Mouse (Mus musculus): ENCODE data around the gene Taf9b. TPM values are rescaled to one million over a fixed set of nuclear protein-coding genes. Genes with fewer than 3 reads are reported as not detected.

Gene Taf9b
- 36.6 TPM for polyA plus RNA-seq (2017; shearing (Covaris generic))

DNA sequence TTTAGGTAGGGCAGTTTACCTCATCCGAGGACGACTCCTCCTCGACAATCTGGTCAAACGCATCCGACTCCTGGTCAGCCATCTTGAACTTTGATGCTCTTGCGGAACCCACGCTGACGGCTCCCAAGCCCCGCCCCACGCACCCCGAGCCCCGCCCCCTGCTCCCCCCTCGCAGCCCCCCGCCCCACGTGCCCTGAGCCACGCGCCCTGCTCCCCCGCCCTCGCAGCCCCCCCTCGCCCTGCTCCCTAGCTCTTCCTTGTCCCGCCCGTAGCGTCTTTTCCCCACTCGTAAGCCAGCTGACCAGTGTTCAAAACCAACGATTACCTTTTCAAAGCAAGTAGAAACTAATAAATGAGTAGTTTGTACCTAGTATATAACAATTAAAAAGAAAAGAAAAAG lies at the start of gene Taf9b:
Gene Taf9b, minus strand, starts transcription at position 101 of the 400 bp plus-strand sequence.

GRCm38 (mm10) chrX:106255276-106255675 lies 34.3 kb upstream of the Taf9b start, which contains the start of gene Fnd3c2:
Gene Fnd3c2 (minus strand): TSS chrX:106255376.

DNA sequence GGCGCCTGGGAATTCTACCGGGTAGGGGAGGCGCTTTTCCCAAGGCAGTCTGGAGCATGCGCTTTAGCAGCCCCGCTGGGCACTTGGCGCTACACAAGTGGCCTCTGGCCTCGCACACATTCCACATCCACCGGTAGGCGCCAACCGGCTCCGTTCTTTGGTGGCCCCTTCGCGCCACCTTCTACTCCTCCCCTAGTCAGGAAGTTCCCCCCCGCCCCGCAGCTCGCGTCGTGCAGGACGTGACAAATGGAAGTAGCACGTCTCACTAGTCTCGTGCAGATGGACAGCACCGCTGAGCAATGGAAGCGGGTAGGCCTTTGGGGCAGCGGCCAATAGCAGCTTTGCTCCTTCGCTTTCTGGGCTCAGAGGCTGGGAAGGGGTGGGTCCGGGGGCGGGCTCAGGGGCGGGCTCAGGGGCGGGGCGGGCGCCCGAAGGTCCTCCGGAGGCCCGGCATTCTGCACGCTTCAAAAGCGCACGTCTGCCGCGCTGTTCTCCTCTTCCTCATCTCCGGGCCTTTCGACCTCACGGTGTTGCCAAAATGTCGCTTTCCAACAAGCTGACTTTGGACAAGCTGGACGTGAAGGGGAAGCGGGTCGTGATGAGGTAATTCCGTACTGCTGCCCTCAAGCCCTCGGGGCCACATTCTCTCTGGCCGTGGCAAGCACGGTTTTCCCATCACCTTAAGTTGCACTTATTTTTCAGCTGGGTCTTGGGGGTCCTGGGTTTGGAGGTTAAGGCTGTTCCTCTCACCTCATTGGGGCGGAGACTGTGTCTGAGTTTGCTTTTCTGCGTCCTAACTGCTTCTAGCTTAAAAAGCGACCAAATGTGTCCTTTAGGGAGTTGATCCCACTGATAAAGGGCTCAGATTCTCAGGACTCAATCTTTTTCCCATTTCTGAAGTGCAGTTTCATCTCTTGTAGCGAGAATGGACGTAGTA lies 34.0 kb downstream of the Taf9b start, which contains the start of gene Pgk1:
Gene Pgk1, plus strand, starts transcription at position 388 of the 937 bp plus-strand sequence.

Other genes starting within 250 kb of the Taf9b start
- gene Magt1, start 209.3 kb downstream of the Taf9b start, polyA plus RNA-seq (2017; shearing (Covaris generic)): 38.9 TPM
- gene Cox7b, start 205.5 kb downstream of the Taf9b start, polyA plus RNA-seq (2017; shearing (Covaris generic)): 305 TPM
- 12.8 TPM for gene Atp7a, start 193.9 kb downstream of the Taf9b start, polyA plus RNA-seq (2017; shearing (Covaris generic))
- 0.11 TPM for gene Tlr13, start 78.0 kb downstream of the Taf9b start, polyA plus RNA-seq (2017; shearing (Covaris generic))
- 194 TPM for gene Pgk1, start 34.1 kb downstream of the Taf9b start, polyA plus RNA-seq (2017; shearing (Covaris generic))
- not detected for gene Fnd3c2, start 34.2 kb upstream of the Taf9b start, polyA plus RNA-seq (2017; shearing (Covaris generic))

Data from activated CD4-positive, CD25-positive, alpha-beta regulatory T cell, adult 9 weeks (primary cell).